Mouse (Mus musculus): ENCODE results near the gene Apol6.

DNA sequence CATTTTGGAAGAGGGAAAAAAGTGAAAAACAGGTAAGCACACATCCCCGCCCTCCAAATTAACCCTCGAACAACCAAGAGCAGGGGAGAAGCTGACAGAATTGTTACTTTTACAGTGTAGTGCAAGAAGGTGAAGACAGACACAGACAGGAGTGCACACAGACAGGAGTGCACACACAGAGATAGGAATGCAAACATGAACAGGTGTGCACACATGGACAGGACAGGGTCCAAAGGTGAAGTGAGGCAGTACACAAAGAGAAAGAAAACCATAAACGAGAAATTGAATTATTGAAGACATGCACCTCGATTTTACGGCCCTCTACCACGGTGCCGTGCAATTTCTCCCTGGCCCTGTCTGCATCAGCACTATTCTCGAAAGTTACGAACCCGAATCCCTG is 60.7 kb downstream of the Apol6 start:
- TF ChIP-seq CTCF (IDR thresholded peaks at IDR 0.05) (no peak), EP300 (IDR thresholded peaks at IDR 0.05) (no peak)
